Mouse (Mus musculus) left cerebral cortex, postnatal 4 days (tissue): ENCODE measurements around the gene Nacad. TPM values are rescaled to one million over a fixed set of nuclear protein-coding genes. Genes with fewer than 3 reads are reported as not detected.
A peak's percentile ranks its signal among the peaks of the same experiment; 100 is the strongest.

Source experiments
- DNase-seq: peaks from one replicate; pipeline ENCODE4 v3.0.0-alpha.2; 2022
- intact Hi-C: fragments of 180-260 bp; cut with DNase I; formaldehyde crosslinking; loops from one replicate; pipeline ENCODE4 v1.15.1; 2025
- total RNA-seq, 2 experiments: library from RNA; stranded (reverse); gene quantifications; 2 replicates each; pipeline ENCODE4 v1.2.3; 2021

The Nacad gene
- total RNA-seq, 2 experiments from 2014 or later: 94.4 to 99.0 TPM

DNA sequence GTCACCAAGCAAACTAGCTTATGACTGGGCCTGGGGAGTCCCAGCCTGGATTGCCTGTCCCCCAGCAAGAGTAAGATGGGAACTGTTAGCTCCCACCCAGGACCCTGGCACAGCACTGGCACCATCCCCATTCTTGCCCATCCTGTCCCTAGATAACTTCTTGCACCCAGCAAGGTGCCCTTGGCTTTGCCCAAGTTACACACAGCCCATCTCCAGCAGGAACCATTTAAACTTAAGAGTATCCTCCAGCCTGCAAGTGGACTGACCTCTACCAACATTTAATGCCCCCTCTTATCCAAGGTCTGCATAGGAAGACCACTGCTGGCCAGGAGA, 1.3 kb downstream of the Nacad start:
- intact Hi-C loops: no loop called here

DNA sequence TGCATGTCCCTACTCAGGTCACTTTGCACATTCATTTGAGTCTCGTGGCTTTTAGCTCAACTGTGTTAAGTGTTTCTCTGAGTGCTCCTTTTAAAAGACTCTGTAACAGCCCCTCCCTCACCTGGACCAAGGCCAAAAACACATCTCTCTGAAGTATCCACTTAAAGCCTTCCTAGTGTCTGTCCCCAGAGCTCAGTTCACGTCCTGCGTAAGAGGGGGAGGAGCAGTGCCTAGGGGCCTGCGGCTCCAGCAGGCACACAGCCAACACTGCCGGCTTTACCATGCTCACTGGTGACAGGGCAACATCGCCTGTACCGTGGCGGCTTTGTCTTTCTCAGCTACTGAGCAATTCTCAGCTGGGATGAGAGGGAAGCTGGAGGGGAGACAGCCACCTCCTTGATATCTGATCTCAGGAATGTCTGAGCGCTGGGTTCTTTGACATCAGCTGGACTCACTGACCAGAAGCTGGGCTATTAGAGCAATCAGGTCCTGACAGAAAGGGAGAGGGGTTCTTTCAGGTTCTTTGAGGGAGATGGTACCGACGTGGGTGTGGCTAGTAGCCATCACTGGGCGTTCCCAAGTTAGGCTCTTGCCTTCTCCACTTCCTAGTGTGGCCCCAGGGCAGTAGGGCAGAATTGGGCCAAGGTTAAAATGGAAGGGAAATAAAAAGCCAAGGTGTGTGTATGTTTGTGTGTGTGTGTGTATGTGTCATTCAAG, 1.8 kb downstream of the Nacad start:
- peak; percentile 83 for DNase-seq

More for the DNA sequence above, 1.3 kb downstream of the Nacad start:
- DNase-seq: peak; percentile 21

DNA sequence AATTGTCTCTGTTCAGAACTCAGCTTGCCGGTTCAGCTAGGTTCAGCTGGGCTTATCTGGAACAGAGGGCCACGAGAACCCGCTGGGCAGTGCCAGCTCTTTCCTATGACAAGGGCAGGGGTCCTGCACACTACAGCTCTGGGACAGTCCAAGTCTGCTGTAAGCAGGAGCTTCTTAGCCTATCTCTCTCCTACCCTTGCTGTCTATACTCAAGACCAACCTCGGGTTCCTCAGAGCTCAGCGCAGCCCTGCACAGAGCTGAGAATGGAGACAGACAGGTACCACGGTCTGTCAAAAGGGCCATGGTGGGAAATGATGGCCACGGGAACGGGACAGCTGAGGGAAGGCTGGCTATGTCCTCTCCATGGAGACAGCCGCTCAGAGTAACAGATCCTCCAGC, 2.6 kb downstream of the Nacad start:
- intact Hi-C loops: no loop called here
- no peak for DNase-seq

More for the DNA sequence above, 1.8 kb downstream of the Nacad start:
- intact Hi-C loops: no loop called here

DNA sequence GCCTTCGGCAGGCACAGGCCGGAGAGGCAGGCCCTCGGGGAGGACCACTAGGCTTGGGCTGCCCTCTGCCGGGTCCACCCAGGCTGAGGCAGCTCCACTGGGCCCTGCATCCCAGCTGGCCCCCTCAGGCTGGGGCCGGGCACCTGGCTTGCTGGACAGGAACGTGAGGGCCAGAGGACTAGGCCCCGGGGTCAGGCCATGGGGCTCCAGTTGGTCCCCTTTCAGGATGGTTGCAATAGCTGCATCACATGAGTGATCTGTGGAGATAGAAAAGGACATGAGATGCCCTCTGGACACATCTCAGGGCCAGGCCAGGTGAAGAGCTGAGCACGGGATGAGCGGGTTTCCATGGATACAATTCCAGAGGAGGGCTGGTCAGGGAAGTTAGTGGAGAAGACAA, 3.2 kb downstream of the Nacad start:
- no peak for DNase-seq
- intact Hi-C loops: no loop called here

DNA sequence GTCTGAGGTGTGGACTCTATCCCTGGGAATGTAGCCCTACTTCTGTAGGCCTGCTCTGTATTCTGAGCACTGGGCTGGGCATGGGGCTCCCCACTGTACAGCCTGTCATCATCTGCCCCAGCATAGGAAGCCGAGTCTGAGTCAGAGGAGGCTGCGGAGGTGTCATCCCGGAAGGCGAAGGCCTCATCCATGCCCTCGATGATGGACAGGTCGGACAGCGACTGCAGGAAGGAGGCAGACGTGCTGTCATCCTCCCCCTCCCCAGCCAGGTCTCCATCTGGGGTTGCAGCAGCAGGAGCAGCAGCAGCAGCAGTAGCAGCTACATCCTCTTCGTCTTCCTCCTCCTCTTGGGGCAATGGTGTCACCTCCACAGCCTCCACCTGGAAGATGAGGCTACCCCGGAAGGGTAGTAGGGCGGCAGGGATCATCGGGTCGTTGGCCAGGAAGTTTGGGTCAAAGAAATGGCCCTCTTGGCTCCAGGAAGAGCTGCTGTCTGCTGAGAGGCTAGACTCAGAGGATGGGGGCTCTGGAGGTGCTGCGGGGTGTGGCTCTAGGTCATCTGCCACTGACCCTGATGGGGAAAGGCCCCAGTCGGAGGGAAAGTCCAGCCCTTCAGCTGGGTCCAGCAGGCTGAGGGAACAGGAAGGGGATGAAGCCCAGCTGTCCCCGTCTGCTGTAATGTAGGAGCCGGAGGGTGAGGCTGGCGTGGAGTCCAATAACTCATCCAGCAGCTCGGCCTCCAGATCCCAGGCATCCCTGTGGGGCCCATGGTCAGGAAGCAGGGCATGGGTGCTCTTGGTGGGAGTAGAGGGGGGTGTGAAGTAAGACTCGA, 4.0 kb downstream of the Nacad start:
- DNase-seq: no peak

DNA sequence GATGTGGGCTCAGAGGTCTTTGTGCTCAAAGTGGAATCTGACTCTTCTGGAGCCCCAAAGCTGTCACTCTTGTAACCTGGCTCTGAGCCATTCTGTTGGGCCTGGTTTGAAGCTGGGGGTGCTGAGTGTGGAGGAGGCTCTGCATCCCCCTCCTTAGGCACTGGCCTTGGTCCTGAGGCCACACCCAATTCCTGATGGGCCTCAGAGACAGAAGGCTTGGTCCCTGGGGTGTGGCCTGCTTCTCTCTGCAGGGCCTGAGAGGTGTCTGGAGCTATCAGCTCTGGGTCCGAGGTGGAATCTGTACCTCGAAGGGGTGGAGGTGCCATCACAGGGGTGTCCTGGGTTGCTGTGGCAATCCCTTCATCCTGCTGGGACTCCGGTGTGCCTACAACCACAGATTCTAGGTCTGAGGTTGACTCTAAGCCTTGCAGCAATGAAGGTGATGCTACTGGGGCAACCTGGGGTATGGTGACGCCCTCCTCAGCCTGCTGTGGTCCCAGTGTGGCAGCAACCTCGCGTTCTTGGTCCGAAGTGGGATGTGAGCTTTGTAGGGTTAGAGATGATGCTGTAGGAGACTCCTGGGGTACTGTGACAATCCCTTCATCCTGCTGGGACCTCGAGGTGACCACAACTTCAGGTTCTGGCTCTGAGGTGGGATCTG, 5.4 kb downstream of the Nacad start:
- no peak for DNase-seq
- intact Hi-C loops: no loop called here

More for the DNA sequence above, 4.0 kb downstream of the Nacad start:
- intact Hi-C loops: no loop called here

DNA sequence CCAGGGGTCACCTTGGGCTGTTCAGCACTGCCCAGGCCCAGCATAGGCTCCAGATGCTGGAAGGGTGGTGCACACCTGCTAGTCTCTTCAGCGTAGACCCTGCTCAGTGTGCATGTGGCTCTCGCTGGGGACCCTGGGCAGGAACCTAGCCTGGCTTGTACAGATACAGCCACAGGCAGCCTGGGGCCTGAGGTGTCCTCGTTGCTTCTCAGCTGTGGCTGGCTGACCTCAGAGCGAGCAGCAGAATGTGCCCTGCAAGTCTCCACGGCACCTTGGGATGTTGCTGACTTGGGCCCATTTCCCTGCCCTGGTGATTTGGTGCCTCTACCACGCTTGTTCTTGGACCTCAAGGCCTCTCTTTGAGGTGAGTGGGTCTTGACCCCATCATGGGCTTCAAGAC, 6.0 kb downstream of the Nacad start:
- no peak for DNase-seq
- intact Hi-C loops: no loop called here

DNA sequence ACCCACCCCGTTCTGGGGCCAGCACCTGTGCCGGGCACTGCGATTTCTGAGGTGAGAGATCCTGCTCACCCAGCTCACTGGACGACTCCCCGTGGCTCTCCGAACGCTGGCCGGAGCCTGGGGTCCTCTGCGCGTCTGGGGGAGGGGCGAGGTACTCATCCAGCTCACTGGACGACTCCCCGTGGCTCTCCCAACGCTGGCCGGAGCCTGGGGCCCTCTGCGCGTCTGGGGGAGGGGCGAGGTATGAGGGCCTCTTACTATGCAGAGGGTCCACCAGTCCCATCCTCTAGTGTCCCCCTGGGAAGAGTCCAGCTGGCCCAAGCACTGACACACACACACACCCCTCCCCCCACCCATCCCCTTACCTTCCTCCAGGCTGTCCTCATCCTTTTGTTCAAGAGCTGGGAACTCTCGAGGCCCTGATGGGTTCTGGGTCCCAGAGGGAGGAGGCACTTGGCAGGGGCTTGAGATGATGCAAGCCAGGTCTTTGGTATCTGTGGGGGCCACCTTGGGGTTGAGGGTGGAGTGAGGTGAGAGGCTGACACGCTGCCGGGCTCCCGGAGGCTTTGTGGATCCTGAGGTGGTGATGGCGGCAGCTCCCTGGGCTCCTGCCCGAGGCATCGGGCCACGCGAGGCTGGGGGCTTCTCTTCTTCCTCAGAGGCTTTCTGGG, 6.7 kb downstream of the Nacad start:
- DNase-seq: peak; percentile 37
- intact Hi-C loops: no loop called here

DNA sequence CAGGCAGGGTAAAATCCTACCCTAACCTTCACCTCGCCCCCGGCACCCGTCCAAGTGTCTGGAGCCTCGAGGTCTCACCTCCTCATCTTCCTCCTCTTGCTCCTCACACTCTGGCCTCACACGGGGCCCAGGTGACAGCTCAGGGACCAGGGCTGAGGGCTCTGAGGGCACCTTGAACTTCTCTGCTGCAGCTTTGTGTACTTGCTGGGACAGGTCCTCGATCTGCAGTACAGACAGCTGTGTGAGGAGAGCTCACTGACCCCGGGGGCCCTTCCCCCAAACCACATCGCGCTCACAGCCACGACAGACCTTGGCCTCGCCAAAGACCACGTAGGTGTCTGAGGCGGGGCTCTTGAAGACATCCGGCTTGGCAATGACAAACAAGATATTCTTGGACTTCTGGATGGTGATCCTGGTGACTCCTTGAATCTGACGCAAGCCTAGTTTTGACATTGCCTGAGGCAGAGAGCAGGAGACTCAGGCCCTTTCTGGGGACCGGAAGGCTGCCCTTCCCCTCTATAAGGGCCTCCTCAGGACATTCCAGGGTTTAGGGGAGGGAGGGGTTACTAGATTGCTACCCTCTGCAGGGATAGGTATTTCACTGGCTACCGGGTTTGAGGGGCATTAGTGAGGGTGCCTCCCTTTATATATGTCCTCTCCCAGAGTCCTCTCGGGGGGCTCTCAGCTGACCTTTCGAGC, 7.5 kb downstream of the Nacad start:
- DNase-seq: no peak
- intact Hi-C loops: no loop called here

DNA sequence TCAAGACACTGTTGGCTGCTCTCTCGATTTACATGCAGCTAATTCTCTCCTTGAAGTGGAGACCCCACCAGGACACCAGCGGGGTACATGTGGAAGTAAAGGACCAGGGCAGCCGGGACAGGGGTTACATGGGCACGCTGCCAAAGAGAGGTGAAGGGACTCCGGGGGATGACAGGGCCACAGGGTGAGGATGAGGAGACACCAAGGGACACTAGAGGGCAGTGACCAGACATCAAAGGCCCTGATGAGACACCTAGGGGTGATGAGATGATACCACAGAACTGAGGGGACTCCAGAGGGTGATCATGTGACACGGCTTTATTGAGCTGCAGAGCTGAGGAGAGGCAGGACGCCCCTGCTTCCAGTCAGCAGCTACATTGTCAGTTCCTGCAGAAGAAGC, 8.3 kb downstream of the Nacad start:
- intact Hi-C loops: no loop called here
- peak; percentile 31 for DNase-seq

DNA sequence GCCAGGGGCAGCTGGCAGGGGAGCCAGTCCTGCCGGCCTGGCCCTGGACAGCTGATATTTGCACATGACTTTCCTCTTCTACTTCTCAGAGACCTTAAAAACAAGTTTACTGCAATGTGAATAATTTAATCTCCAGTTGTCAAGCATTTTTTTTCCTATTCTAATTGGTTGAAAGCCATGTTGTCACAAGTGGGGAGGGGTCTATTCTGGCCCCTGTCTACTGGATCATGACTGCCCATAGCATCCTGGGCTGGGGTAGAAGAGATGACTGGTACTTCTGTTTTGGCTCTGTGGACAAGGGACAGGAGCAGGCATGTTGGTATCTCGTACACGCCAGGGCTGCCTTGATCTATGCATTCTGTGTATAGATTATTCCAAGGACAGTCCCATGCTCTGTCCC, 9.2 kb downstream of the Nacad start:
- intact Hi-C loops: no loop called here
- DNase-seq: no peak

DNA sequence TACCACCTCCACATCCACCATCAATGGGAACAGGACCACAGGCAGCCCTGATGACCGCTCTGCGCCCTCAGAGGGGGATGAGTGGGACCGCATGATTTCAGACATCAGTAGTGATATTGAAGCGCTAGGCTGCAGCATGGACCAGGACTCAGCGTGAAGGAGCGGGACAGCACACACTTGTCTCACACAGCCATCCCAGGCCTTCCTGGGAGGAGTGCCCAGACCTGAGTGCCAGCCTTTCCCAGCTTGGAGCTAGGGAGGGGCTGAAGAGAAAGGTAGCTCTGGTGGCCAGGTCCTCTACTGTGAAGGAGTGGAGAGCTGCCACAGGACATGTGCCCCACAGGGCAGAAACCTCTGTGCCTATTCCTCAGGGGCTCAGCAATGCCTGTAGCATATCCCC, 9.6 kb downstream of the Nacad start:
- no peak for DNase-seq
- intact Hi-C loops: no loop called here

DNA sequence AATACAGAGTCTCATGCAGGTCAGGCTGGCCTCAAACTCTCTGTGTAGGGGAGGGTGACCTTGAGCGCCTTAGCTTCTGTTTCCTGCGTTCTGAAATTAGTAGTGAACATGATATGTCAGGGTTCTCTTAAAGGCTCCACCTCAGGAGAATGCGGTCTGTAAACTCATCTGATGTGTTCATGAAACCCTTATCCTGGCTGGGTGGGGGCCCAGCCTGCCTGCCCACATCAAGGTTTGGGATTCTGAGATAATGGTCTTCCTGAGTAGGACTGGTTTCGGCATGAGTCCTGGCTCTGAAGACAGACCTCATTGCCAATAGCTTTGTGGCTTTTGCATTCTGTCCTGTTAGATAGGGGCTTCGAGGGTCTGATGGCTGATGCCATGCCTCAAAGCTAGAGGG, 10.5 kb downstream of the Nacad start:
- intact Hi-C loops: no loop called here
- DNase-seq: no peak

DNA sequence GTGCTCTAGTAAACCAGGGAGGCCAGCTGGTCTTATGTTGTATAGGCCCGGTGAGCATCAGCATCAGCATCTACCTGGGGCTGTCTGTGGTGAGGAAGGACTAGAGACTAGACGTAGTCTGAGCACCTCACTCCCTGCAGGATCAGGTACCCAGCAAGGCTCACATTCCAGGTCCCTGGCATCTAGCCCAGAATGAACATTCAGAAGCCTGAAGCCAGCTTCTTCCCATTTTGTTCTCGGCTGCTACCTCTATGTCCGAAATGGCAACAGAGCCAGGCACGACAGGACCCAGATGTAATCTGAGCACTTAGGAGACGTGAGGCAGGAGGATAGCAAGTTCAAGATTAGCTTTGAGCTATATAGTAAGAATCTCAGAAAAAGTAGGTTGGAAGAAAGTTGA, 11.0 kb downstream of the Nacad start:
- DNase-seq: no peak
- intact Hi-C loops: no loop called here

DNA sequence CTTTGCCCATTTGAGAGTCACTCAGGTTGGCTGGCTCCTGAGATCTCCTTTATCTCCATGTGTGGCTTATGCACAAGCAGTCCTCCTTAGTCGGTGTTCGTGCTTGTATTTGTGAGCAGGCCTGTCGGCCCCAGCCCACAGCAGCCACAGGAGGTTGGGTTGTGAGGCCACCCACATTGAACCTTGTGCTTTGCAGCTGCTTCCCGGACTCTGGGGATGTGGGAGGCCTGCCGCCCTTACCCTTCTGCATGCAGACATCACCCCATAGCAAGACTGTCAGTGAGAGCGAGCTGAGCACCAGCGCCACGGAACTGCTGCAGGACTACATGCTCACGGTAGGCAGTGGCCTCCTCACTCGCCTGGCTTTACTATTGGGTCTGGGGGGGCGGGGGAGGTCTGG, 12.4 kb downstream of the Nacad start:
- intact Hi-C loops: no loop called here
- DNase-seq: peak; percentile 53

DNA sequence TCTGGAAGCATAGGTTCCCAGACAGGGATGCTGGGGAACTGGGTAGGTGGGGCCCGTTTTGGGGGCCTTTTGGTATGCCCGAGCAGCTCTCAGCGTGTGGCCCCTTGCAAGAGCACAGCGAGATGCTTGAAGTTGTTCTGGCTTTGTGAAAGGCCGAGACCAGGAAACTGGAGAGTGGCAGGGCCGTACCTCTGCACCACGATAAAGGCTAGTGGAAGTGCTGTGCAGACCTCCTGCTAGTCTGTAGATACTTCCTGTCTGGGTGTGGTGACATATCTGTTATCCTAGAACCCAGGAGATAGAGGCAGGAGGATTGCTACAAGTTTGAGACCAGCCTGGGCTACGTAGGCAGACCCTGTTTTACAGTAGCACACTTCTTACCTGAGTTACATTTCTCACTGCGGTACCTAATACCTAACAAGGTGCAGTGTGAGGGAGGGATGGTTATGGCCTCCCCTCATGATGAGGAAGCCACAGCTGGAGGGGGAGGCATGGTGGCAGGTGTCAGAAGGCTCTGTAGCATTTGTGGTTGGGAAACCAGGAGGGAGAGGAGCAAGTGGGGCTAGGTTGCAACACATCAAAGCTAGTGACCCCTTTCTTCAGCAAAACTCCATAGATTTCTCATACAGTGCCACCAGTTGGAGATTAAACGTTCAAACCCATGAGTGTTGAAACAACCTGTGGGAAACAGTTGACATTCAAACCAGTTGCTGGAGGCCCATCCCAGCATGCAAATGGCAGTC, 14.7 kb downstream of the Nacad start:
- no peak for DNase-seq
- intact Hi-C loops: no loop called here

DNA sequence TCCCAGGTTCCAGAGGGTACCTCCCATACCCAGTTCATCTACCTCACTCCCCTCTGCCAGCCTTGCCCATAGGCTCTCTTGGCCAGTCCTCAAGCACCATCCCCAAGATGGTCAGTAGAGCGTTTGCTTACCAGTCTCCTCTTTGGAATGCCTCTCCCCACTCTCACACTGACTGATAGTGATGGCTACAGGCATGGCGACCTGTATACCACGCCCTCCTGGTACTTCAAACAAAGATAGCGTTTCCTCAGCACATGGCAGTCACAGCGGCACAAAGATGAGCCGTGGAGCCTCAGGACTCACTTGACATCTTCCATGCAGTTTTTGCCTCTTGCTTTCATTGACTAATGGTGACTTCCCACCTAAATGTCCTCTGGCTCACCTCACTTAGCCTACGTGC, 16.0 kb downstream of the Nacad start:
- DNase-seq: no peak
- intact Hi-C loops: no loop called here

DNA sequence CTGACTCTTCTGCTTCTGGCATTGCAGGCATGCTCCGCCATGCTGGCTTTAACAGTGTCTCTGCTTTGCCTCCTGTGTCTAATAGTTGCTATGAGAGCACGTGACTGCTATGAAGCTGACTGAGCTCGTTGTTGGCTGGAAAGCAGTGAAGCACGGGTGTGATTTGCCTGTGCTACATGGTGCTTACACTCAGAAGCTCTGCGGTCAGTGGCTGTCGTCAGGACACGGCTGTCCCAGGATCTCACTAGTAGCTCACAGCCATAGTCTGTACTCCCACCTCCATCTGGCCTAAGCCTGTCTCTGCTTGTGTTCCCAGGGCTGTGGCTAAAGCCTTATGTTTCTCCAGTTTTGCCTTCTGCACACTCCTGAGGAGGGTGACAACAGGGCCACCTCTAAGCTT, 17.6 kb downstream of the Nacad start:
- intact Hi-C loops: no loop called here
- DNase-seq: no peak

DNA sequence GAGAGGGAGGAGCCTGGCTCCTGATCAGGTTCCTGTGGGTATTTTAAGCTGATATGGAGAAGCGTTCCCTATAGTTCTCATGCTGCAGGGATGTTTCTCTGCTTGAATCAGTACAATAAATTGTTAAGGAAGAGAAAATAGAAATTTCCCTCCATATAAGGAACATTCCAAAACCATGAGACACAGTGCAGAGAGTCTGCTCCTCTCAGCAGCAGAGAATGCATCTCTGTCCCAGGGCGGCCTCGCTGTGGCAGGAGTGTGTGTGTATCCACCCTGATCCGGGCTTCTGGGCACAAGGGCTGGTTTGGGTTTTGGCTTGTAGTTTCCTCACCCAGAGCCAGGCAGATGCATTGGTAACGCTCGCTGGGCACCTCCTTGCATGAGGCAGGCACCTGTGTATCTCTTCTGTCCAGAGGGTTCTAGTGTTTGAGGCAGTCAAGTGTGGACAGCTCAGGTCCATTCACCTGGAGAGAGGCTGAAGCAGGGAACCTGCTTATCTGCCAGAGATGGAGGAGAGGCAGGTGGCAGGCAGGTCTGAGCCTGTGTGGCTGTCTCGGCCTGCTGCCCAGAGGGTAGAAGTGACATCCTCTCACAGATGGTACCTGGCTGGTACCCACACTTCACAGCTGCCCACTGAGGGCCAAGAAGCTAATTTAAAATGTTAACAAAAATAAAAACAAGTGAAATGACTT, 18.5 kb downstream of the Nacad start:
- intact Hi-C loops: no loop called here
- peak; percentile 41 for DNase-seq
